Mouse (Mus musculus) megakaryocyte, adult 5-6 weeks (primary cell): Measurements from ENCODE around the gene Kdr. TPM values are rescaled to one million over a fixed set of nuclear protein-coding genes. Genes with fewer than 3 reads are reported as not detected.
A peak's percentile ranks its signal among the peaks of the same experiment; 100 is the strongest.
"Not testable (repeated sequence)": the region's sequence is repeated elsewhere in the genome, so short reads cannot be mapped to it uniquely, and the experiment has no call there.

Source experiments
- ATAC-seq: 2 replicates; pipeline ENCODE4 v1.8.0; 2016; ENCODE audit warnings: mild to moderate bottlenecking, inconsistent platforms; ENCODE audit not compliant: poor library complexity, severe bottlenecking
- total RNA-seq, 2 experiments: library from RNA; stranded (forward) in 1 of 2; stranded (reverse) in 1 of 2; fragments of 153-499, 151-499 nt in 1 of 2; fragments of 221-1000, 200-1000 nt in 1 of 2; gene quantifications; 2 replicates each; pipeline versions ENCODE4 v1.2.3 to v1.2.4; 2015 to 2017

The Kdr gene
- total RNA-seq, 2 experiments from 2014 or later = 0.07 TPM; not detected in 1

DNA sequence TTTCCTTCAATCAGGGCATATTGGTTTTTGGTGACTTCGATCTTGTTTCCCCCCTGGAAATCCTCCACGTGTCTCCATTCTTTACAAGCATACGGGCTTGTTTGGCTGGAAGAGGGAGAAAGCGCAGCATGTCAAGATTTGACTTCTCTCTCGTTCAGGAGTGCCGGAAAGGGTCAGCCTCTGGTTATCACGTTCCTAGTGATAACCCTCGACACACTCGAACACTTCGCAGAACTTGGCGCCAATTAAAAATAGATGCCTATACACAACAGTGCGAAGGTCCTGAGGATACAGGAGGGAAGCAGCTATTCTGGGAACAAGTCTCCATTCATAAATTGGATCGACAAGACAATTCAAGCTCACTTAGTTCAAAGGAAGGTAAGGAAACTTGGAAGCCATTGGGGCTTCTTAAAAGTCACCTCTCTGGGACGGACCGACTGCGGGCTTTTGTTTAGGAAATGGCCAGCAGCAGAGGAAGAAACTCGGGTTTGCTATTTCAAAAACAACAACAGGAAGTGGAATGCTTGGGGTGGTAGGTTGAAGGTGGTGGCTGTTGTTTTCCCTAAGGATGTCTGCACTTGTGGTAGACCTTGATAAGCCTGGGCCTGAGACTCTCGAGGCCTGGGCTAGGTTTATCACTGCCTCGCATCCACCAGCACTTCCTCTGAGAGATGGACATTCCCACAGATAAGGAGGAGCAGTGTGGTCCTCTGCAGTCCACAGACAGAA lies 16.4 kb downstream of the Kdr start:
- no peak for ATAC-seq

DNA sequence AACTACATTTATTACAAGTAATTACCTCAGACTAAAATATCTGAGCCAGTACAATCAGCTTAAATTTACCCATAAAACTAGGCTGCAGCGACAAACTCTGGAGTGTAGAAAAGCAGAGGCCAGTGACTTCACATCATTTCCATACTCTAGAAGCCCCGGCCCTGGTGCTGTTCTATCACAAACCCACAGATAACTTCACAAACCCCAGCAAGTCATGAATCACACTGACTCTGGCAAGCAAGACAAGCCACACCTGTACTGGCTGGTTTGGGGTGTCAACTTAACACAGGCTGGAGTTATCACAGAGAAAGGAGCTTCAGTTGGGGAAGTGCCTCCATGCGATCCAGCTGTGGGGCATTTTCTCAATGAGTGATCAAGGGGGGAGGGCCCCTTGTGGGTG lies 18.4 kb downstream of the Kdr start:
- ATAC-seq = no peak

DNA sequence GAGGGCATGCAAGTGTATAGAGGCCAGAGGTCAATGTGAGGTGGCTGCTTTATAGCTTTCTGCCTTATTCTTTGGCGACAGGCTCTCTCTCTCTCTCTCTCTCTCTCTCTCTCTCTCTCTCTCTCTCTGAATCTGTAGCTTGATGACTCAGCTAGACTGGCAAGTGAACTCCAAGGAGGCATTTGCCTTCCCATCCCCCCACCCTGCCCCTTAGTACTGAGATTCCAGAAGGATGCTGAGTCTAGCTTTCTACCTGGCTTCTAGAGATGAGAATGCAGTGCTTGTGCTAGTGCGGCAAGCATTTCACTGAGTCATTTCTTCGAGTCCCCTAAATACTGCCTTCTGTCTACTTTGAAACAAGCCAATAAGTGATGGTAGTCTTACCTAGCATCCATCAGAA lies 21.7 kb downstream of the Kdr start:
- no peak for ATAC-seq

GRCm38 (mm10) chr5:75955876-75956275 lies 22.4 kb downstream of the Kdr start:
- ATAC-seq = no peak

GRCm38 (mm10) chr5:75954778-75955330 lies 23.4 kb downstream of the Kdr start:
- ATAC-seq = no peak

GRCm38 (mm10) chr5:75954218-75954617 lies 24.0 kb downstream of the Kdr start:
- no peak for ATAC-seq

DNA sequence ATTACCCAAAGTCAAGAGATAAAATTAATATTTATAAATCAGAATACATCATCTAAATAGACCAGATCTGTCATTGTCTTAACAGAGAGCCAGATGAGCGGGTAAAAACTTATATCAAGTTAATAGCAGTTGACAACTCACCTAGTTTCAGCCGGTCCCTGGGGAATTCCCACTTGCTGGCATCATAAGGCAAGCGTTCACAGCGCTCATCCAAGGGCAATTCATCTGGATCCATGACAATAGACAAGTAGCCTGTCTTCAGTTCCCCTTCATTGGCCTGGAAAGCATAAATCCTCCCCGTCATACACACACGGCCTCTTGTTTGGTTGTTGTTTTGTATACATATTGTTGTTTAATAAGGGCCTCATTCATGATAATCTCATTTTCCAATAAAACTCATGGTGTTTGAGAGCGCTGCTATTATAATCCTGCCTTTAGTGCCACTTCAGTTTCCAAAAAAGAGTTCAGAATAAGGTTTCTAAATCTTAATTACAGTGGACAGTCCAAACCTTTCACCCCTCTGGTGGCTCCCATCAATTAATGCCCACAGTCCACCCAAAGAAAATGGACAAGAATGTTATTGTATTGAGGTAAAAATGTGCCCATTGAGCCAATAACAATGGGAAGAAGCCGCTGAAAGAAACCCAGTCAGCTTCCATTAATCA lies 26.0 kb downstream of the Kdr start:
- no peak for ATAC-seq

- ATAC-seq = no peak
These were observed 27.4 kb downstream of the Kdr start for GRCm38 (mm10) chr5:75950866-75951265.

DNA sequence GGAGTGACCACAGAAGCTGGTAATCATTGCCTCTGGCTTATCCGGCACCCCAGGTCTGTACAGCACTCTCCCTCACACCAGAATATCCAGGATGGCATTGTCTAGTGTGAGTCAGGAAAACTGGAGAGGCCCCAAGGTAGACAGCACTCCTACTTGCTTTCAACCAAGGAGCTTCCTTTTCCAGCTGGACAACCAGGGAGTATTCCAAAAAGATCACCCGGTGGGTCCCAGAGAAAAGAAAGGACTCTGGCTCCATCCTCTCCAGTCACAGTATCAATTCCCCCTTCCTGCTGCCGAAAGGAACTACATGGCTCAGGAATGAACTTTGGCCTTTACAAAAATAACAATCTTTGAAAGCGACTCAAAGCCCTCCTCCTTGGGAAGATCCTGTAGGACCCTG lies 32.9 kb downstream of the Kdr start:
- no peak for ATAC-seq

- ATAC-seq = no peak
These were observed 35.0 kb downstream of the Kdr start for GRCm38 (mm10) chr5:75943301-75943700.

- no peak for ATAC-seq
These were observed 36.3 kb downstream of the Kdr start for GRCm38 (mm10) chr5:75941775-75942580.

GRCm38 (mm10) chr5:75939144-75939732 lies 39.0 kb downstream of the Kdr start:
- no peak for ATAC-seq

DNA sequence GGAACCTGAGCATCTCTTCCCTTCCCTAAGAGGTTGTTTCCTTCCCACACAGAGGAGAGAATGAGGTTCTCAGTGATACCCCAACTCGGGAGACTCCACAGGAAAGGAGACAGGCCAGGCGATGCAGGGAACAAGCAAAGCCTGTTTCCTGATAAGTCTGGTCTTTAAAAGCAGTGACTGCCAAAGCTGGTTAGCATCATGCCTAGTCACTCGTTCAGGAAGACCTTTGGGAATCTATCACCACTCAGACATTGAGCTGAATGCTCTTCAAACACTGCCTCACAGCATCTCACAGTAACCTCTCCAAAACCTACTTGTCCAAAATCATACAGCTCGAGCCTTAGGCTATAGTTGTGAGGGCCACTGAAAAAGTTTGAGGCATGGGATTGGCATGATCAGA lies 40.2 kb downstream of the Kdr start:
- no peak for ATAC-seq

DNA sequence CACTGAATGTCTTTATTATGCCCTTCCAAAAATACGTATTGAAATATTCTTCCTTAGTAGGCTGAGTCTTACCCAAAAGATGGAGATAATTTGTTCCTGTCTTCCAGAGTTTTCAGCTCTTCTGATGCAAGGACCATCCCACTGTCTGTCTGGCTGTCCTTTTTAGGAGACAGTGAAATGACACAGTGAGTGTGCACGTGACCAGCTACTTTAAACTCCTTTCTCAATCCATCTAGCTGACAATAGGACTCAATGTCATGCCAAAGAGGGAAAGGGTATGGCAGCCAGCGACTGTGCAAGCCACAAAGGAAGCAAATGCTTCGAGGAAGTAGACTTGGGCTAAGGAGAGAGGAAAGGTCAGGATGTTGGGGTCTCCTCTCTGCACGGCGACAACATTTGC lies 42.0 kb downstream of the Kdr start:
- no peak for ATAC-seq

DNA sequence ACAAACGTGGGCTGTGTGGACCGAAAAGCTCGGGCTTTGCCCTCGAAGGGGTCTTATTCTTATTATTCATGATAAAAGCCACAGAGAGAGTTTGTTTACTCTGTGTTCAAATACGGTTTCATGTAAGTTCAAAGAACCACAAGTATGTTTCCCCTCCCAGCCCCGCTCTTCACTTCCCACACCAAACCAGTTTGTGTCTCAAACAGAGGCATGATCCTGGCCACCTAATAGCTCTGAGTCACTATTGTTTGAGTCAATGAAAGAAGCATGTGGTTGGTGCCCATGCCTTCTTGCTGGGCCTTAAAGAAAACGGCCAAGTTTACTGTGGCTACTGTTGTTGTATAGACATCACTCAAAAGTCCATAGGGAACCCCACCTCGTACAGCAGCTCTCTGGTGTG lies 43.0 kb downstream of the Kdr start:
- no peak for ATAC-seq

DNA sequence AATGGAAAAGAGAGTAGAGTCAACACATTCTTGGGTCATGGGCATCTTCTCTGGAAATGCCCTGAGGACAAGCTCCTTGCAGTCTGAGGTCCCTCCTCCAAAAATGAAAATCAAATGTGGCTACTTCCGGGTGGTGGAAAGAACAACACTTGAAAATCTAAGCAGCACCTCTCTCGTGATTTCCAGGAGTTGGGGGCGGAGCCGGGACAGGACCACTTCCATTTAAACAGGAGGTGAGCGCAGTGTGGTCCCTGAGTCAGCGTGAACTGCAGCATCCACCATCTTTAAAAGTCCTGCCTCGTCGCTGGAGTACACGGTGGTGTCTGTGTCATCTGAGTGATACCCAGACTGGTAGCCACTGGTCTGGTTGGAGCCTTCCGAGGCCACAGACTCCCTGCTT lies 44.1 kb downstream of the Kdr start:
- ATAC-seq = no peak

DNA sequence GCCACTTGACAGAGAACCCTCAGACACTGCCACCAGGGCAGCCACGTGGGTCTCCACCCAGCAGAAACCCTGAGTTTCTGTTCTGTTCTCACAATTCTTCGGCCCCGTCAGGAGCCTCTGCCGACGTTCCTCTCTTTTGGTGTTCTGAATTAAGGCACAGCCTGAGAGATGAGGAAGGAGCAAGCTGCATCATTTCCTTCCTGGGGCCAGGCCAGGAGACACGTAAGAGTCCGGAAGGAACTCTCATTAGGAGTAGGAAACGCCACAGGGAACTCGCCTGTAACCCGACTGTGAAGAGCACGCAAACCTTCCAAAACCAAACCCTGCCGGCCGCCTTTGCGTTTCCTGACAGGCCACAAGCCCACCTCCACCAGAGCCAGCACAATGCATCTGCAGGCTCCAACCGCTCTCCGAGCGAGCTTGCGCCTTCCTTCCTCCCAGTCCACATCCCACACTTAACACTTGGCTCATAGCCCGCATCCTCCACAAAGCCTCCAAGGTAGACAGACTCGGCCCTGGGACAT lies 44.7 kb downstream of the Kdr start:
- peak; percentile 95 for ATAC-seq

- ATAC-seq = not testable (repeated sequence)
These were observed 46.8 kb downstream of the Kdr start for GRCm38 (mm10) chr5:75931458-75931857.

GRCm38 (mm10) chr5:75929960-75930359 lies 48.3 kb downstream of the Kdr start:
- no peak for ATAC-seq

DNA sequence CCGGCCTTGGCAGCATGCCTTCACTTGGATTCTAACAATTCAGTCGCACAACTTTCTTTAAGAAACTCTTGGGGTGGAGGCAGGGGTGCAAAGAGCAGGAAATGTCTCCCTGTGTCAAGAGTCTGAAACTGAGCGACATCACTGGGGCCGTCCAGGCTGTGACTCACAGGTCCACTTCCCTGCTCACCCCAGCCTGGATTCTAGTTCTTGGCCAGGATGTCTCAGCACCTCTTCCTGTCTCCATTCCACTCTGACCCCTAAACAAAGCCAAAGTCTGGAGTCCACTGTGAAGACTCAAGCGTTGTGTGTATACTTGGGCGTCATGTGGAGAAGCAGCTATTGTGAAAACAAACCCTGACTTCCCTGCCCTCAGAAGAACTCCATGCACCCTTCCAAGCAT lies 55.6 kb downstream of the Kdr start:
- no peak for ATAC-seq
